Mouse (Mus musculus) erythroblast, embryonic 14.5 days (primary cell): ENCODE data around the gene Runx2. TPM values are rescaled to one million over a fixed set of nuclear protein-coding genes. Genes with fewer than 3 reads are reported as not detected.

Experiments used
- H3K27me3 ChIP-seq: 2 replicates; pipeline ENCODE4 v1.6.1; 2012; ENCODE audit warnings: inconsistent platforms; ENCODE audit not compliant: control insufficient read depth
- H3K36me3 ChIP-seq: 2 replicates; pipeline ENCODE4 v1.6.1; 2012; ENCODE audit warnings: mild to moderate bottlenecking, inconsistent platforms; ENCODE audit not compliant: control insufficient read depth
- H3K4me1 ChIP-seq: 2 replicates; pipeline ENCODE4 v1.6.1; 2012; ENCODE audit warnings: inconsistent platforms; ENCODE audit not compliant: control insufficient read depth
- H3K4me3 ChIP-seq: replicated peaks from 2 replicates; pipeline ENCODE3; 2012; ENCODE audit warnings: moderate library complexity, mild to moderate bottlenecking, inconsistent platforms
- H3K9me3 ChIP-seq: 2 replicates; pipeline ENCODE4 v1.6.1; 2012; ENCODE audit warnings: low read length, inconsistent platforms, mixed read lengths; ENCODE audit not compliant: control insufficient read depth
- GATA1 ChIP-seq: IDR thresholded peaks from 2 replicates; pipeline ENCODE4 v1.6.1; 2012; ENCODE audit warnings: low read length, inconsistent platforms, mixed read lengths
- TAL1 ChIP-seq: IDR thresholded peaks from 3 replicates; pipeline ENCODE4 v1.6.1; 2012; ENCODE audit warnings: low read length, inconsistent platforms, mixed read lengths
- polyA plus RNA-seq: library from polyadenylated mRNA; stranded (reverse); fragments of >175 nt; gene quantifications from 2 replicates; pipeline ENCODE4 v1.2.3, GENCODE M21; 2012

Gene Runx2
- polyA plus RNA-seq, 1 experiment, result 0.05 TPM

GRCm38 (mm10) chr17:44459029-44459428 lies 355.6 kb downstream of the Runx2 start:
- Histone ChIP-seq H3K4me3 (no peak overlapping the region), H3K27me3 (no peaks in the 10 kb centered on the region), H3K36me3 (no peaks in the 10 kb centered on the region), H3K4me1 (no peaks in the 10 kb centered on the region), H3K9me3 (no peaks in the 10 kb centered on the region)
- no peak for TF ChIP-seq TAL1
- TF ChIP-seq GATA1, result no peak

GRCm38 (mm10) chr17:44456696-44457095 lies 357.9 kb downstream of the Runx2 start:
- H3K4me3 ChIP-seq, result no peak overlapping the region
- H3K27me3 ChIP-seq, result no peaks in the 10 kb centered on the region
- no peaks in the 10 kb centered on the region for H3K4me1 ChIP-seq
- no peaks in the 10 kb centered on the region for H3K9me3 ChIP-seq
- no peak for TF ChIP-seq GATA1
- no peak for TF ChIP-seq TAL1
- H3K36me3 ChIP-seq, result no peaks in the 10 kb centered on the region

- no peaks in the 10 kb centered on the region for H3K9me3 ChIP-seq
- no peaks in the 10 kb centered on the region for H3K27me3 ChIP-seq
- no peaks in the 10 kb centered on the region for H3K4me1 ChIP-seq
- TF ChIP-seq GATA1 (no peak), TAL1 (no peak)
- no peak overlapping the region for H3K4me3 ChIP-seq
- no peaks in the 10 kb centered on the region for H3K36me3 ChIP-seq
These were observed 358.7 kb downstream of the Runx2 start for GRCm38 (mm10) chr17:44455681-44456600.

GRCm38 (mm10) chr17:44449915-44450471 lies 364.6 kb downstream of the Runx2 start:
- Histone ChIP-seq H3K36me3 (no peaks in the 10 kb centered on the region), H3K9me3 (no peaks in the 10 kb centered on the region), H3K27me3 (no peaks in the 10 kb centered on the region), H3K4me3 (no peak overlapping the region), H3K4me1 (no peaks in the 10 kb centered on the region)
- TF ChIP-seq TAL1, result no peak
- TF ChIP-seq GATA1, result no peak

Other genes with a start within 250 kb of the Runx2 start
- 0.62 and 1.0 TPM in 2 replicates for gene Supt3, start 37.6 kb downstream of the Runx2 start, polyA plus RNA-seq